ENCODE assay signal across 19 mouse cellular contexts in genomic region chr7:63899925-63900324, GRCm38 (mm10). TPM values are rescaled to one million over a fixed set of nuclear protein-coding genes. Genes with fewer than 3 reads are reported as not detected.
"Had no signal": no experiment of that assay in that cellular context is flagged by ENCODE, and none has a peak within 500 bp of the region (broad histone marks: within the 10 kb centered on the region; RNA-seq: fewer than 3 reads in every experiment).

No protein-coding gene starts in this region.

- ATAC-seq: inflammation-experienced regulatory T-cells, adult 6 months; intestine, postnatal 0 days; liver, postnatal 0 days; midbrain, embryonic 13.5 days had no signal

- H3K27me3 ChIP-seq: lung, embryonic 15.5 days; midbrain, embryonic 13.5 days had no signal

- H3K36me3 ChIP-seq: limb, embryonic 10.5 days; liver, embryonic 13.5 days; lung, embryonic 15.5 days; midbrain, embryonic 13.5 days had no signal

- DNase-seq: kidney, adult 8-10 months; kidney, postnatal 25 days; liver, embryonic 13.5 days; liver, postnatal 0 days; lung, postnatal 36 days had no signal

- H3K9ac ChIP-seq: liver, embryonic 13.5 days; lung, embryonic 15.5 days; midbrain, embryonic 13.5 days had no signal

- H3K9me3 ChIP-seq: limb, embryonic 10.5 days; liver, embryonic 13.5 days; lung, embryonic 15.5 days; midbrain, embryonic 13.5 days had no signal

- H3K4me3 ChIP-seq: limb, embryonic 10.5 days; liver, embryonic 13.5 days; lung, embryonic 15.5 days; midbrain, embryonic 13.5 days had no signal

- H3K27ac ChIP-seq: limb, embryonic 10.5 days; liver, embryonic 13.5 days; lung, embryonic 15.5 days; midbrain, embryonic 13.5 days; stomach, postnatal 0 days had no signal

- H3K4me2 ChIP-seq: liver, embryonic 13.5 days; lung, embryonic 15.5 days; midbrain, embryonic 13.5 days had no signal

RNA-seq across cellular contexts. Expression of gene E030018B13Rik, which starts 16.7 kb away (rescaled TPM):
- total RNA-seq: layer of hippocampus, postnatal 10 days; left cerebral cortex, postnatal 10 days; megakaryocyte progenitor cell, adult 5-6 weeks; midbrain, postnatal 0 days; neutrophil, adult 5-6 weeks had no signal
- polyA plus RNA-seq: intestine, postnatal 0 days; kidney, embryonic 16.5 days; limb, embryonic 10.5 days; limb, embryonic 14.5 days; liver, embryonic 13.5 days; midbrain, postnatal 0 days; neural tube, embryonic 11.5 days; stomach, postnatal 0 days had no signal
